Mouse (Mus musculus): ENCODE measurements around the gene Grik3. TPM values are rescaled to one million over a fixed set of nuclear protein-coding genes. Genes with fewer than 3 reads are reported as not detected.
A peak's percentile ranks its signal among the peaks of the same experiment; 100 is the strongest.

Grik3 gene
- total RNA-seq (2021) = under 1 TPM; 0.46 to 0.48 TPM
- long read RNA-seq, experiment 1, partial matches to known transcripts = 0 of 1 reads
- long read RNA-seq, experiment 1, other reads (novel, unspliced or antisense) = 1 of 1 reads
- long read RNA-seq, experiment 2, partial matches to known transcripts = 0 of 4 reads
- long read RNA-seq, experiment 2, other reads (novel, unspliced or antisense) = 4 of 4 reads

GRCm38 (mm10) chr4:125490661-125491504, at the start of gene Grik3:
Gene Grik3, plus strand, starts transcription at chr4:125490700.
- no peak for DNase-seq (ENCODE audit: low spot score in 2 of 2)

- peak; percentile 36 to 43 for DNase-seq (ENCODE audit: low spot score in 2 of 2)
Observed at GRCm38 (mm10) chr4:125441821-125442220, 48.7 kb upstream of the Grik3 start.

- DNase-seq (ENCODE audit: low spot score in 2 of 2) = no peak
Observed at GRCm38 (mm10) chr4:125444366-125444765, 46.1 kb upstream of the Grik3 start.

- no peak for DNase-seq (ENCODE audit: low spot score in 2 of 2)
Observed at GRCm38 (mm10) chr4:125450602-125451321, 39.7 kb upstream of the Grik3 start.

- DNase-seq (ENCODE audit: low spot score in 2 of 2) = no peak
Observed at GRCm38 (mm10) chr4:125451821-125452220, 38.7 kb upstream of the Grik3 start.

GRCm38 (mm10) chr4:125456506-125456905, 34.0 kb upstream of the Grik3 start:
- DNase-seq (ENCODE audit: low spot score in 2 of 2) = no peak

- no peak for DNase-seq (ENCODE audit: low spot score in 2 of 2)
Observed at GRCm38 (mm10) chr4:125457152-125458093, 33.1 kb upstream of the Grik3 start.

- no peak for DNase-seq (ENCODE audit: low spot score in 2 of 2)
Observed at GRCm38 (mm10) chr4:125459791-125460190, 30.7 kb upstream of the Grik3 start.

GRCm38 (mm10) chr4:125469711-125470372, 20.7 kb upstream of the Grik3 start:
- no peak for DNase-seq (ENCODE audit: low spot score in 2 of 2)

GRCm38 (mm10) chr4:125474903-125475302, 15.6 kb upstream of the Grik3 start:
- no peak for DNase-seq (ENCODE audit: low spot score in 2 of 2)

- no peak for DNase-seq (ENCODE audit: low spot score in 2 of 2)
Observed at GRCm38 (mm10) chr4:125478071-125478470, 12.4 kb upstream of the Grik3 start.

GRCm38 (mm10) chr4:125481256-125481655, 9.2 kb upstream of the Grik3 start:
- DNase-seq (ENCODE audit: low spot score in 2 of 2) = no peak

GRCm38 (mm10) chr4:125484131-125484530, 6.4 kb upstream of the Grik3 start:
- DNase-seq (ENCODE audit: low spot score in 2 of 2) = no peak

GRCm38 (mm10) chr4:125485416-125486239, 4.9 kb upstream of the Grik3 start:
- no peak for DNase-seq (ENCODE audit: low spot score in 2 of 2)

GRCm38 (mm10) chr4:125486616-125487015, 3.9 kb upstream of the Grik3 start:
- no peak for DNase-seq (ENCODE audit: low spot score in 2 of 2)

- DNase-seq (ENCODE audit: low spot score in 2 of 2) = no peak
Observed at GRCm38 (mm10) chr4:125487031-125487430, 3.5 kb upstream of the Grik3 start.

- DNase-seq (ENCODE audit: low spot score in 2 of 2) = no peak
Observed at GRCm38 (mm10) chr4:125488796-125489637, 1.5 kb upstream of the Grik3 start.

GRCm38 (mm10) chr4:125489901-125490590, 454 bp upstream of the Grik3 start:
- peak in 1 of 2 experiments; percentile 11 for DNase-seq (ENCODE audit: low spot score in 2 of 2)
